Mouse (Mus musculus) ES-Bruce4 (cell line): ENCODE measurements around the gene Pnlip.

Source experiments
- CTCF ChIP-seq: IDR thresholded peaks from one replicate; pipeline ENCODE4 v1.8.1; 2011; ENCODE audit warnings: low read depth, low read length
- EP300 ChIP-seq: IDR thresholded peaks from 2 replicates; pipeline ENCODE4 v1.6.1; 2011; ENCODE audit warnings: low read depth, low read length; ENCODE audit not compliant: insufficient read depth
- POLR2A ChIP-seq: IDR thresholded peaks from one replicate; pipeline ENCODE4 v1.8.1; 2011; ENCODE audit warnings: low read length; ENCODE audit not compliant: insufficient read depth

GRCm38 (mm10) chr19:58629351-58629773, 22.9 kb upstream of the Pnlip start:
- no peak for TF ChIP-seq CTCF
- TF ChIP-seq EP300: no peak
- no peak for TF ChIP-seq POLR2A
